Mouse (Mus musculus): Measurements from ENCODE around the gene Gm17409. TPM values are rescaled to one million over a fixed set of nuclear protein-coding genes. Genes with fewer than 3 reads are reported as not detected.

Gm17409 gene
- total RNA-seq, 2 experiments from 2014 or later = not detected

- intact Hi-C loops (cut with DNase I) = no loop called here
- no peak for DNase-seq (ENCODE audit: low spot score in 2 of 2)
These were observed 10.8 kb downstream of the Gm17409 start for GRCm38 (mm10) chr2:58480764-58481163.

GRCm38 (mm10) chr2:58481450-58482100 lies 11.7 kb downstream of the Gm17409 start:
- intact Hi-C loops (cut with DNase I) = no loop called here
- DNase-seq (ENCODE audit: low spot score in 2 of 2) = no peak

DNA sequence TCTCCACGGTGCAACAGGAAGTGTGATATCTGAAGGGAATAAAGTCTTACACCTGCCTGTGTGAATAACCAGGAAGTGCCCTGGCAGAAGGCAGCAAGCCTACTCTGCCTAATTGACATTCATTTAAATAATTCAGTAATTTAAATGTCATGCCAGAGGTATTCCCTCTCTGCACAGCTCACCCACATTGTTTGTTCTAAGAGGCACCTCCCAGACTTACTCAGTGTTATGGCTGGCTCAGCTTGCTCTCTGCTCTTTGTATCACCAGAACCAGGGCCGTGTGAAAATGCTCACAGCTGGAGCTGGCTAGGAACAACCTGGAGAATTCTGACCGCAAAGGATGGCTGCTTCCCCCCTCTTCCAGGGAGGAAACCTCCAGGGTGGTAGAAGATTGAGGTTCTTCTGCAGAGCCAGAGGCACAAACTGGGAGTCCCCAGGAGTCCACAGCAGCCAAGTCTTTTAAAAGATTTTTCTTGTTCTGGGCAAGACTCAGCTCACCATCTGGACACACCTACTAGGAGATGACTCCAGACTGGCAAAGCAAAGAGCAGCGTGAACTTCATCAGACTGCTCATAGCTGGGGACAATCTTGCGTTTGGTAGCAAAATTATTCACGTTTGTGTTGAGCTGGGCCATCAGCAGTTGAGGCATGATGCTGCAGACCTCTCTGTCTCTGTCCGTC lies 14.5 kb downstream of the Gm17409 start:
- intact Hi-C loops (cut with DNase I) = no loop called here
- no peak for DNase-seq (ENCODE audit: low spot score in 2 of 2)

DNA sequence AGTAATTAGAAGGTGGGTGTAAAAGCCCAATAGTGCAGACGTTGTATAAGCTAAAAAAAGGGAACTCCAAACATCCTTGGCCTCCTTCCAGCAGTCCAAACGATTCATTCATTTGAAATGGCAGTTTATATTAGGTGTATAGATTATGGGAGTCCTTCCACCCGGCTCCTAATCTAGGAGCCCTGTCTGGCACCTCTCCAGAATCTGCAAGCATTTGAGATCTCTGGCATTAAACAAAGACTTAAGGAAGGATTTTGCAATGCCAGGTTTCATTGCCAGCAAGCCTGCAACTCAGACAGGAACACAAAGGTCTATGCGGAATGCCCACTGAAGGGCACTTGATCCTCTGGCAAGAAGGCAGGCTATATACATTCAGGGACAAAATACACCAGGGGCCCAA lies 15.2 kb downstream of the Gm17409 start:
- DNase-seq (ENCODE audit: low spot score in 2 of 2) = no peak
- intact Hi-C loops (cut with DNase I) = no loop called here

GRCm38 (mm10) chr2:58485683-58486082 lies 15.8 kb downstream of the Gm17409 start:
- no peak for DNase-seq (ENCODE audit: low spot score in 2 of 2)
- intact Hi-C loops (cut with DNase I) = no loop called here

- DNase-seq (ENCODE audit: low spot score in 2 of 2) = no peak
- intact Hi-C loops (cut with DNase I) = no loop called here
These were observed 16.7 kb downstream of the Gm17409 start for GRCm38 (mm10) chr2:58486441-58487278.

- intact Hi-C loops (cut with DNase I) = no loop called here
These were observed 17.3 kb downstream of the Gm17409 start for GRCm38 (mm10) chr2:58487279-58487560.

GRCm38 (mm10) chr2:58488404-58488803 lies 18.5 kb downstream of the Gm17409 start:
- intact Hi-C loops (cut with DNase I) = no loop called here
- DNase-seq (ENCODE audit: low spot score in 2 of 2) = no peak

More at GRCm38 (mm10) chr2:58487279-58487560, 17.3 kb downstream of the Gm17409 start:
- DNase-seq (ENCODE audit: low spot score in 2 of 2) = no peak

DNA sequence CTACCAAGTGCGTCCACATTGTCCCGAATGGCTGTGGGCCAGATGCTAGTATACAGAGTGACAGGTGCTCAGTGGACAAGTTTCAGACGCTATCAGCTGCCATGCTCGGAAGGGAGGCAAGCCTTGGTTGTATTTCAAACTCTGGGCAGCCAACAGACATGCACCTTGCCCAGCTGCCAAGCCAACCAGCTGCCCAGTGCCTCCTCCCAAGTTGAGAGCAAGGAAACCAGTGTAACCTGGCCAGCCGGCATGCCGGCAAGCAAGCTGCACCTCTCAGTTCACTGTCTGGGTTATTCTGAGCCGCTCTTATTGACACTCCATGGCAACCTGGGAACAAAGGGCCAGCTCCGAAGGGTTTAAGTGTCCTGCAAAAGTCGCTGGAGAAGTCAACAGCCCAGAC lies 19.4 kb downstream of the Gm17409 start:
- DNase-seq (ENCODE audit: low spot score in 2 of 2) = no peak
- intact Hi-C loops (cut with DNase I) = no loop called here

- intact Hi-C loops (cut with DNase I) = no loop called here
- DNase-seq (ENCODE audit: low spot score in 2 of 2) = no peak
These were observed 24.0 kb downstream of the Gm17409 start for GRCm38 (mm10) chr2:58493685-58494635.

DNA sequence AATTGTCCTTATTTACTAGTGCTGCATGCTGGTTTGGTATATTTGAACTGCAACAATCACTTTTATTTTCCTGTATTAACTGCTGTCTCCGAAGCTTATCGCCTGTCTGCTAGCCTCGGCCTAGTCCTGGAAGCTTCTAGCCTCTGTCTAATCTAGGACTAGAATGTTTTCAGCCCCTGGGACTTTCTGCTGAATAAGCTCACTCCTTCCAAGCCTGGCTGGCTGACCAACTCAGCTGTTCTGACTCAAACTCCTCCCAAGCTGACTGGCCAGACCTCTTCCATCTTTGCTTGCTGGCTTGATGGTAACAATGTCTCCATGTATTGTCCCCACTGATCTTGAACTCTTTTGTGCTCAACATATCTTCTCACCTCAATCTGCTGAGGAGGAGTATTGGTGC lies 25.4 kb downstream of the Gm17409 start:
- intact Hi-C loops (cut with DNase I) = no loop called here

GRCm38 (mm10) chr2:58496647-58497410 lies 26.9 kb downstream of the Gm17409 start:
- intact Hi-C loops (cut with DNase I) = no loop called here

More for the DNA sequence above, 25.4 kb downstream of the Gm17409 start:
- no peak for DNase-seq (ENCODE audit: low spot score in 2 of 2)

GRCm38 (mm10) chr2:58505306-58506090 lies 35.6 kb downstream of the Gm17409 start:
- intact Hi-C loops (cut with DNase I) = no loop called here
- DNase-seq (ENCODE audit: low spot score in 2 of 2) = no peak

More at GRCm38 (mm10) chr2:58496647-58497410, 26.9 kb downstream of the Gm17409 start:
- no peak for DNase-seq (ENCODE audit: low spot score in 2 of 2)

DNA sequence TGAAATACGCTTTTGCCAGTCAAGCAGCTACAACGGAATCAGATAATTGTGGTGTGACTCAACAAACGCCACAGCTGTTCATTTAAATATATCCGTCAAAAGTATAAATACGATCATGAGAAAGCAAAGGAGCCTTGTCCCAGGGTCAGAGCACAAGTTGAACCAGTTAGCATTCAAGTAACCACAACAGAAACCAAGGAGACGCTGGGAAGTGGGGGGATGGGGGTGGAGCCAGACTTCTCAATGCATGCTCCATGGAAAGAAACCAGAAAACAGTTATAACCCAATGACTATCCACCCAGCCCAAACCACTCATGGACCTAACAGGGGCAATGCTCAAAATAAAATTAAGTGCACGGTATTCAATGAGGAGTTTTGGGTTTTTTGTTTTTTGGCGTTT lies 40.3 kb downstream of the Gm17409 start:
- intact Hi-C loops (cut with DNase I) = no loop called here
- no peak for DNase-seq (ENCODE audit: low spot score in 2 of 2)

GRCm38 (mm10) chr2:58513212-58513611 lies 43.3 kb downstream of the Gm17409 start:
- intact Hi-C loops (cut with DNase I) = no loop called here
- DNase-seq (ENCODE audit: low spot score in 2 of 2) = no peak

DNA sequence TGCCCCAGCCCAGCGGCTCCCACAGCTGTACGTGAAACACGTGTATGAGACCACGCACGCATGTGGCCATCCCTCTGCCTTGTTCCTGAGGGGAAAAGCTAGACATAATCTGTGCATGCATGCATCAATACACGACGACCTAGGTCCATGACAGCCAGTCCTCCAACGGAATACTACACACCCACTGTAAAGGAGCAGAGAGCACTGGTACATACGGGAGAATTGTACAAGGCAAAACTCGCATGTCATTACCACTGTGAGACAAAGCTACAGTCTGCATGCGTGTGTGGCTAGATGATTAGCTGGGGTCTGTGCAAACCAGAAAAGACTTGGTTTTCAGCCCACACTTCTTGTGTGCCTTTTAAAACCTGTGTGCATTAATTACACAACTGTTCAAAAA lies 44.6 kb downstream of the Gm17409 start:
- intact Hi-C loops (cut with DNase I) = no loop called here
- no peak for DNase-seq (ENCODE audit: low spot score in 2 of 2)

- DNase-seq (ENCODE audit: low spot score in 2 of 2) = no peak
- intact Hi-C loops (cut with DNase I) = no loop called here
These were observed 46.1 kb downstream of the Gm17409 start for GRCm38 (mm10) chr2:58516000-58516399.

- intact Hi-C loops (cut with DNase I) = no loop called here
- DNase-seq (ENCODE audit: low spot score in 2 of 2) = no peak
These were observed 47.0 kb downstream of the Gm17409 start for GRCm38 (mm10) chr2:58516920-58517319.
